27 mouse cellular contexts compared by ENCODE assay signal in genomic region chr16:76422531-76422930, GRCm38 (mm10). TPM values are rescaled to one million over a fixed set of nuclear protein-coding genes. Genes with fewer than 3 reads are reported as not detected.
DNase-seq lines count a peak whose midpoint lies in the region; ATAC-seq lines count a peak whose summit lies in the region.
"Had no signal": no experiment of that assay in that cellular context is flagged by ENCODE, and none has a peak within 500 bp of the region (broad histone marks: within the 10 kb centered on the region; RNA-seq: fewer than 3 reads in every experiment).

No protein-coding gene starts in this region.

- H3K36me3 ChIP-seq in limb, embryonic 10.5 days = no peaks in the 10 kb centered on the region
- H3K36me3 ChIP-seq: forebrain, embryonic 10.5 days; heart, embryonic 10.5 days; heart, embryonic 13.5 days had no signal

- no peaks in the 10 kb centered on the region for H3K4me1 ChIP-seq in limb, embryonic 10.5 days
- H3K4me1 ChIP-seq: forebrain, embryonic 10.5 days; forebrain, embryonic 13.5 days; heart, embryonic 10.5 days; heart, embryonic 13.5 days had no signal

- 86% methylated on average over 1 of the region's 1 CpGs for WGBS in limb, embryonic 10.5 days

- H3K27ac ChIP-seq in limb, embryonic 10.5 days = no peak overlapping the region
- H3K27ac ChIP-seq: forebrain, embryonic 10.5 days; forebrain, embryonic 13.5 days; gastrocnemius, adult 2 months; heart, embryonic 10.5 days; heart, embryonic 13.5 days; hindbrain, embryonic 14.5 days; hindbrain, postnatal 0 days had no signal

- peak; percentile 98 for DNase-seq in 416B (ENCODE audit: low read depth)
- DNase-seq in cerebellum, postnatal 36 days = no peak
- DNase-seq in frontal cortex, postnatal 10 days (ENCODE audit: low spot score in 2 of 2) = no peak
- DNase-seq in kidney, postnatal 14 days = no peak
- no peak for DNase-seq in limb, embryonic 10.5 days (ENCODE audit: low spot score)
- DNase-seq: adrenal gland, postnatal 10 days; adrenal gland, postnatal 36 days; B cell, adult 2 months; cerebellum, adult 18-20 months; cerebellum, adult 9-10 months; cerebellum, postnatal 14 days; gastrocnemius, adult 2 months; gastrocnemius, postnatal 14 days; heart, adult 18-20 months; heart, postnatal 14 days; heart, postnatal 4 days had no signal

- H3K27me3 ChIP-seq in limb, embryonic 10.5 days (ENCODE audit: low read depth, poor library complexity, severe bottlenecking) = no peaks in the 10 kb centered on the region
- H3K27me3 ChIP-seq: forebrain, embryonic 13.5 days; heart, embryonic 13.5 days had no signal

- H3K4me3 ChIP-seq in limb, embryonic 10.5 days = no peak overlapping the region
- H3K4me3 ChIP-seq: forebrain, embryonic 10.5 days; forebrain, embryonic 13.5 days; gastrocnemius, adult 2 months; heart, embryonic 10.5 days; heart, embryonic 13.5 days had no signal

- ATAC-seq in activated CD4-positive, CD25-positive, alpha-beta regulatory T cell, adult 4 months = peak; percentile 51
- peak; percentile 69 for ATAC-seq in megakaryocyte, adult 5-6 weeks (ENCODE audit: poor library complexity, severe bottlenecking)
- ATAC-seq in monocyte, adult 5-6 weeks (replicated peaks; ENCODE audit: insufficient number of reproducible peaks, low FRiP score, low TSS enrichment, poor library complexity, severe bottlenecking) = peak; percentile 68; the same call in 1 of the 2 replicates
- ATAC-seq: forebrain, embryonic 13.5 days; forebrain, embryonic 16.5 days; hindbrain, postnatal 0 days; inflammation-experienced regulatory T-cells, adult 6 months had no signal

- H3K9me3 ChIP-seq in limb, embryonic 10.5 days (replicated peaks) = no peaks in the 10 kb centered on the region
- H3K9me3 ChIP-seq: forebrain, embryonic 10.5 days; forebrain, embryonic 13.5 days; heart, embryonic 10.5 days; heart, embryonic 13.5 days had no signal

RNA-seq across cellular contexts. Expression of gene Nrip1, which starts 48.9 kb away (rescaled TPM):
- polyA plus RNA-seq in activated CD4-positive, CD25-positive, alpha-beta regulatory T cell, adult 4 months (2017; shearing (Covaris generic)) = 10 to 100 TPM; 31.6 to 41.4 TPM
- total RNA-seq in megakaryocyte, adult 5-6 weeks (2015) = 21.6 and 22.9 TPM in 2 replicates
- 12.2 and 18.3 TPM in 2 replicates for total RNA-seq in megakaryocyte, adult 5-6 weeks (2017)
- 27.9 to 36.9 TPM (median 29.3 TPM) in 3 replicates for total RNA-seq in monocyte, adult 5-6 weeks (2017)
- 37.3 and 37.9 TPM in 2 replicates for polyA plus RNA-seq in limb, embryonic 10.5 days (2016; fragmentation: Nextera tagmentation; extraction: Ambion mirVana)
